Mouse (Mus musculus) forebrain, embryonic 11.5 days (tissue): Measurements from ENCODE around the gene Gm20388. TPM values are rescaled to one million over a fixed set of nuclear protein-coding genes. Genes with fewer than 3 reads are reported as not detected.

Source experiments
- ATAC-seq: fragments of 200-750 bp; cut with Nextera tagmentation; replicated peaks from 2 replicates; pipeline ENCODE4 v1.8.0; 2017; ENCODE audit warnings: moderate TSS enrichment; ENCODE audit not compliant: low FRiP score
- DNase-seq: peaks from one replicate; pipeline ENCODE4 v3.0.0-alpha.2; 2017; ENCODE audit warnings: low spot score
- H3K27ac ChIP-seq: fragments of 300-500 bp; sonication (generic); 2 replicates; pipeline ENCODE4 v1.5.1; 2014; ENCODE audit warnings: low read depth, low read length
- H3K27me3 ChIP-seq: fragments of 300-500 bp; sonication (generic); 2 replicates; pipeline ENCODE4 v1.6.1; 2014; ENCODE audit warnings: mild to moderate bottlenecking, low read length, mixed read lengths; ENCODE audit not compliant: control insufficient read depth, insufficient read depth
- H3K36me3 ChIP-seq: fragments of 300-500 bp; sonication (generic); 2 replicates; pipeline ENCODE4 v1.6.1; 2014; ENCODE audit warnings: mild to moderate bottlenecking, low read length, moderate library complexity, mixed read lengths; ENCODE audit not compliant: control insufficient read depth, insufficient read depth
- H3K4me1 ChIP-seq: fragments of 300-500 bp; sonication (generic); replicated peaks from 2 replicates; pipeline ENCODE4 v1.6.1; 2014; ENCODE audit warnings: low read length, mixed read lengths; ENCODE audit not compliant: control insufficient read depth, insufficient read depth
- H3K4me2 ChIP-seq: fragments of 300-500 bp; sonication (generic); 2 replicates; pipeline ENCODE4 v1.6.1; 2014; ENCODE audit warnings: low read depth, mild to moderate bottlenecking, low read length, moderate library complexity, mixed read lengths; ENCODE audit not compliant: severe bottlenecking
- H3K4me3 ChIP-seq: fragments of 300-500 bp; sonication (generic); 2 replicates; pipeline ENCODE4 v1.5.1; 2014; ENCODE audit warnings: low read depth, low read length
- H3K9ac ChIP-seq: fragments of 300-500 bp; sonication (generic); 2 replicates; pipeline ENCODE4 v1.6.1; 2014; ENCODE audit warnings: low read length
- H3K9me3 ChIP-seq: fragments of 300-500 bp; sonication (generic); 2 replicates; pipeline ENCODE4 v1.6.1; 2016; ENCODE audit warnings: low read length, mixed read lengths; ENCODE audit not compliant: control insufficient read depth
- WGBS: fragments of 180-500 bp; shearing (Covaris S2); extraction: QIAGEN DNeasy Blood & Tissue Kit; methylation state at CpG from one replicate; pipeline ENCODE4 v1.1.7; 2014; 5-methylcytosine and 5-hydroxymethylcytosine counted together
- polyA plus RNA-seq: library from polyadenylated mRNA; unstranded; fragments of >200 nt; fragmentation: Nextera tagmentation; extraction: Ambion mirVana; gene quantifications from 2 replicates; pipeline ENCODE4 v1.2.1, GENCODE M21; 2014

Gene Gm20388
- polyA plus RNA-seq, 1 experiment from 2014 or later: not detected

GRCm38 (mm10) chr8:122525004-122525403 is 2614.4 kb downstream of the Gm20388 start:
- Histone ChIP-seq H3K27ac (no peak overlapping the region), H3K36me3 (no peaks in the 10 kb centered on the region), H3K4me3 (no peak overlapping the region), H3K4me1 (peaks cover 16% of the 10 kb centered on the region), H3K9me3 (no peaks in the 10 kb centered on the region), H3K27me3 (no peaks in the 10 kb centered on the region), H3K4me2 (no peak overlapping the region), H3K9ac (no peak overlapping the region)
- ATAC-seq (no peak), DNase-seq (no peak)
- WGBS: 81% methylated on average over 6 of the region's 6 CpGs

GRCm38 (mm10) chr8:122526084-122526483 is 2615.4 kb downstream of the Gm20388 start:
- H3K4me1 ChIP-seq: peaks cover 16% of the 10 kb centered on the region
- ATAC-seq: no peak
- no peaks in the 10 kb centered on the region for H3K27me3 ChIP-seq
- no peak overlapping the region for H3K27ac ChIP-seq
- 85% methylated on average over 3 of the region's 3 CpGs for WGBS
- no peaks in the 10 kb centered on the region for H3K36me3 ChIP-seq
- no peak overlapping the region for H3K4me2 ChIP-seq
- H3K4me3 ChIP-seq: no peak overlapping the region
- DNase-seq: no peak
- no peak overlapping the region for H3K9ac ChIP-seq
- no peaks in the 10 kb centered on the region for H3K9me3 ChIP-seq

GRCm38 (mm10) chr8:122526526-122527170 is 2616.0 kb downstream of the Gm20388 start:
- DNase-seq: no peak
- no peaks in the 10 kb centered on the region for H3K36me3 ChIP-seq
- H3K4me3 ChIP-seq: no peak overlapping the region
- H3K9ac ChIP-seq: no peak overlapping the region
- no peaks in the 10 kb centered on the region for H3K9me3 ChIP-seq
- no peak for ATAC-seq
- H3K27me3 ChIP-seq: no peaks in the 10 kb centered on the region
- H3K27ac ChIP-seq: no peak overlapping the region
- no peak overlapping the region for H3K4me2 ChIP-seq
- H3K4me1 ChIP-seq: peaks cover 16% of the 10 kb centered on the region
- WGBS: 78% methylated on average over 7 of the region's 7 CpGs

- WGBS: 94% methylated on average over 3 of the region's 3 CpGs
- H3K27ac ChIP-seq: no peak overlapping the region
Measured at GRCm38 (mm10) chr8:122527937-122528336, 2617.3 kb downstream of the Gm20388 start.

GRCm38 (mm10) chr8:122529159-122529558 is 2618.5 kb downstream of the Gm20388 start:
- no peak overlapping the region for H3K4me2 ChIP-seq
- H3K4me1 ChIP-seq: peaks cover 6% of the 10 kb centered on the region; the same call in 1 of the 2 replicates
- 91% methylated on average over 4 of the region's 4 CpGs for WGBS
- H3K27ac ChIP-seq: no peak overlapping the region
- H3K36me3 ChIP-seq: no peaks in the 10 kb centered on the region
- H3K4me3 ChIP-seq: no peak overlapping the region
- ATAC-seq (no peak), DNase-seq (no peak)
- H3K9me3 ChIP-seq: no peaks in the 10 kb centered on the region
- H3K27me3 ChIP-seq: no peaks in the 10 kb centered on the region
- H3K9ac ChIP-seq: no peak overlapping the region

More at GRCm38 (mm10) chr8:122527937-122528336, 2617.3 kb downstream of the Gm20388 start:
- Histone ChIP-seq H3K4me1 (peaks cover 15% of the 10 kb centered on the region), H3K36me3 (no peaks in the 10 kb centered on the region), H3K4me3 (no peak overlapping the region), H3K9ac (no peak overlapping the region), H3K27me3 (no peaks in the 10 kb centered on the region), H3K9me3 (no peaks in the 10 kb centered on the region), H3K4me2 (no peak overlapping the region)
- no peak for ATAC-seq
- no peak for DNase-seq

- 91% methylated on average over 8 of the region's 8 CpGs for WGBS
- no peaks in the 10 kb centered on the region for H3K9me3 ChIP-seq
- no peak overlapping the region for H3K4me3 ChIP-seq
- H3K4me2 ChIP-seq: no peak overlapping the region
- no peak for ATAC-seq
- H3K27ac ChIP-seq: no peak overlapping the region
- no peaks in the 10 kb centered on the region for H3K4me1 ChIP-seq
- DNase-seq: no peak
- H3K9ac ChIP-seq: no peak overlapping the region
- H3K27me3 ChIP-seq: no peaks in the 10 kb centered on the region
- no peaks in the 10 kb centered on the region for H3K36me3 ChIP-seq
Measured at GRCm38 (mm10) chr8:122531312-122531711, 2620.7 kb downstream of the Gm20388 start.

- 75% methylated on average over 6 of the region's 6 CpGs for WGBS
- no peak overlapping the region for H3K4me2 ChIP-seq
- no peaks in the 10 kb centered on the region for H3K27me3 ChIP-seq
- DNase-seq: no peak
- no peak for ATAC-seq
- H3K27ac ChIP-seq: no peak overlapping the region
- no peaks in the 10 kb centered on the region for H3K36me3 ChIP-seq
- H3K9me3 ChIP-seq: no peaks in the 10 kb centered on the region
- no peaks in the 10 kb centered on the region for H3K4me1 ChIP-seq
- no peak overlapping the region for H3K4me3 ChIP-seq
- no peak overlapping the region for H3K9ac ChIP-seq
Measured at GRCm38 (mm10) chr8:122537033-122537432, 2626.4 kb downstream of the Gm20388 start.

- DNase-seq (no peak), ATAC-seq (no peak)
- H3K4me1 ChIP-seq: no peaks in the 10 kb centered on the region
- no peak overlapping the region for H3K4me2 ChIP-seq
- H3K36me3 ChIP-seq: no peaks in the 10 kb centered on the region
- H3K4me3 ChIP-seq: no peak overlapping the region
- no peak overlapping the region for H3K27ac ChIP-seq
- H3K9ac ChIP-seq: no peak overlapping the region
- no peaks in the 10 kb centered on the region for H3K9me3 ChIP-seq
- 90% methylated on average over 2 of the region's 2 CpGs for WGBS
- no peaks in the 10 kb centered on the region for H3K27me3 ChIP-seq
Measured at GRCm38 (mm10) chr8:122537812-122538211, 2627.2 kb downstream of the Gm20388 start.
